Mouse (Mus musculus) heart, embryonic 11.5 days (tissue): ENCODE results near the gene Olfr15. TPM values are rescaled to one million over a fixed set of nuclear protein-coding genes. Genes with fewer than 3 reads are reported as not detected.
"Not testable (repeated sequence)": the region's sequence is repeated elsewhere in the genome, so short reads cannot be mapped to it uniquely, and the experiment has no call there.

ENCODE experiments used
- ATAC-seq: fragments of 200-750 bp; cut with Nextera tagmentation; replicated peaks from 2 replicates; pipeline ENCODE4 v1.8.0; 2017; ENCODE audit warnings: moderate library complexity; ENCODE audit not compliant: insufficient number of reproducible peaks, low FRiP score, low TSS enrichment
- H3K27ac ChIP-seq: fragments of 300-500 bp; sonication (generic); 2 replicates; pipeline ENCODE4 v1.5.1; 2014; ENCODE audit warnings: mild to moderate bottlenecking, low read depth, low read length
- H3K27me3 ChIP-seq: fragments of 300-500 bp; sonication (generic); 2 replicates; pipeline ENCODE4 v1.6.1; 2014; ENCODE audit warnings: mild to moderate bottlenecking, low read length, mixed read lengths; ENCODE audit not compliant: control insufficient read depth, insufficient read depth
- H3K36me3 ChIP-seq: fragments of 300-500 bp; sonication (generic); 2 replicates; pipeline ENCODE4 v1.6.1; 2014; ENCODE audit warnings: mild to moderate bottlenecking, low read length, moderate library complexity, mixed read lengths; ENCODE audit not compliant: control insufficient read depth, insufficient read depth
- H3K4me1 ChIP-seq: fragments of 300-500 bp; sonication (generic); 2 replicates; pipeline ENCODE4 v1.6.1; 2014; ENCODE audit warnings: low read length; ENCODE audit not compliant: control insufficient read depth, insufficient read depth
- H3K4me2 ChIP-seq: fragments of 300-500 bp; sonication (generic); 2 replicates; pipeline ENCODE4 v1.6.1; 2014; ENCODE audit warnings: mild to moderate bottlenecking, moderate library complexity
- H3K4me3 ChIP-seq: fragments of 300-500 bp; sonication (generic); 2 replicates; pipeline ENCODE4 v1.5.1; 2014; ENCODE audit warnings: low read depth, low read length
- H3K9ac ChIP-seq: fragments of 300-500 bp; sonication (generic); 2 replicates; pipeline ENCODE4 v1.6.1; 2014; ENCODE audit warnings: mild to moderate bottlenecking, low read depth, low read length, moderate library complexity
- H3K9me3 ChIP-seq: fragments of 300-500 bp; sonication (generic); replicated peaks from 2 replicates; pipeline ENCODE4 v1.6.1; 2016; ENCODE audit warnings: low read length; ENCODE audit not compliant: control insufficient read depth
- WGBS: fragments of 180-500 bp; shearing (Covaris S2); extraction: QIAGEN DNeasy Blood & Tissue Kit; methylation state at CpG from one replicate; pipeline ENCODE4 v1.1.7; 2014; ENCODE audit not compliant: insufficient replicate concordance; 5-methylcytosine and 5-hydroxymethylcytosine counted together
- polyA plus RNA-seq: library from polyadenylated mRNA; unstranded; fragments of >200 nt; fragmentation: Nextera tagmentation; extraction: Ambion mirVana; gene quantifications from 2 replicates; pipeline ENCODE4 v1.2.1, GENCODE M21; 2014

Gene Olfr15
- polyA plus RNA-seq, result not detected in 2 replicates

DNA sequence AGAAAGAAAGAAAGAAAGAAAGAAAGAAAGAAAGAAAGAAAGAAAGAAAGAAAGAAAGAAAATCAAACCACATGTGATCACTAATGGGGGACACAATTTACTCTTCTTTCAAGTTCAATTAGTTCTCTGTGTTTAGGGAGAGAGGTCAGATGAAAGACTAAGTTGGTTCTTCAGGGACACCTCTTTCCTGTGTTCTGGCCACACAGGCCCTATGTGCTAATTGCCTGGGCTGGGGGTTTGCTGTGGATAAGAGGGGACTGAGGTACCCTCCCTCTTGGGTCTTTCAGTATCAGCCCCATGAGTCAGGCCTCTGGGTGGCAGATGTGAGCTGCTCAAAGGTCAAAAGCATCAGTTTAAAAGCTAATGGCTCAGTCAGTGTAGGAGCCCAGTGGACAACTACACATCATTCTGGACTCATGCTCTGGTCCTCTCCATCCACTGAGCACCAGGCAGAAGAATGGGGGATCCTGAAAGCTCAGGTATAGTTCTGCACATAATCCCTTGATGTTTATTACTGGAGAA is at the start of gene Olfr15:
Gene Olfr15 (plus strand): TSS at position 291 of the 522 bp plus-strand sequence.
- H3K4me1 ChIP-seq, result no peaks in the 10 kb centered on the region
- H3K4me3 ChIP-seq, result no peak within 1 kb of the TSS
- H3K9ac ChIP-seq, result no peak within 1 kb of the TSS
- H3K9me3 ChIP-seq, result no peaks in the 10 kb centered on the region
- no peak within 1 kb of the TSS for H3K27ac ChIP-seq
- no peak for ATAC-seq
- H3K27me3 ChIP-seq, result no peaks in the 10 kb centered on the region
- no peak within 1 kb of the TSS for H3K4me2 ChIP-seq
- no peaks in the 10 kb centered on the region for H3K36me3 ChIP-seq

DNA sequence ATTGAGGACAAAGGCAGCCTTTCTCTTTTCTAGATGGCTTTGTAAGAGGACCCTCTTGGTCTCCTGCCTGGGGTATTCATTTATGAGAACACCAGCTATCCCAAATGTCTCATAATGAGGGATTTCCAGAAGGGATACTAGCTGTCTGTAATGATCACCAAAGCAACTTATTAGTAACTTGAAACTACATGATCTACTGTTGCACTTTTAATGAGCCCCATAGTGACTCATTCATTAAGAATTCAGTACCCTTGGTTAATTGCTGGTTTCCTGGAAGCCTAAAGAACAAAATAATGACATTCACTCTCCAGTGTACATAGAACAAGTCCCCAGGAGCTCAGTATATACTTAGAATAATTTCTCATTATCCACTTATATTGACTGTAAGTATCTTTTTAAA is 49.4 kb upstream of the Olfr15 start:
- Histone ChIP-seq H3K27ac (no peak overlapping the region), H3K27me3 (no peaks in the 10 kb centered on the region), H3K9me3 (no peaks in the 10 kb centered on the region), H3K4me3 (no peak overlapping the region), H3K4me1 (no peaks in the 10 kb centered on the region), H3K9ac (no peak overlapping the region), H3K4me2 (no peak overlapping the region), H3K36me3 (no peaks in the 10 kb centered on the region)
- no peak for ATAC-seq

DNA sequence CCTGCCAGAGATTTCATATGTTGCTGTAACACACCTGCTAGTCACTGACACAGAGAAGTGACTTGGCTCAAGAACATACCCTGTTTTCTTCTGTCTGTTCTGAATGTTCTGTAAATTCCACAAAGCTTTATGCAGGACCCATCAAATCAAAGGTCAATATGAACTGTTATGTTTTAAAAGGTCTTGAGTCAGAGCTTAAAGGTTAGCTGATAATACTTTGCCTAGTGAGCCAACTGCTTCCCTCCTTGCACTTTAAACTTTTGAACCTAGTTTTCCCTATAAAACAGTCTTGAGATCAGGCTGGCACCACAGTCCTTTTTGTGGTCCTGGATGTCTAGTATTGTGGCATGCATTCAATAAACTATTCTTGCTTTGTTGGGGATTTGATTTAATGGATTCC is 42.3 kb upstream of the Olfr15 start:
- Histone ChIP-seq H3K9ac (no peak overlapping the region), H3K27me3 (no peaks in the 10 kb centered on the region), H3K4me3 (no peak overlapping the region), H3K36me3 (no peaks in the 10 kb centered on the region), H3K9me3 (no peaks in the 10 kb centered on the region), H3K27ac (no peak overlapping the region), H3K4me1 (no peaks in the 10 kb centered on the region), H3K4me2 (no peak overlapping the region)
- ATAC-seq, result no peak

DNA sequence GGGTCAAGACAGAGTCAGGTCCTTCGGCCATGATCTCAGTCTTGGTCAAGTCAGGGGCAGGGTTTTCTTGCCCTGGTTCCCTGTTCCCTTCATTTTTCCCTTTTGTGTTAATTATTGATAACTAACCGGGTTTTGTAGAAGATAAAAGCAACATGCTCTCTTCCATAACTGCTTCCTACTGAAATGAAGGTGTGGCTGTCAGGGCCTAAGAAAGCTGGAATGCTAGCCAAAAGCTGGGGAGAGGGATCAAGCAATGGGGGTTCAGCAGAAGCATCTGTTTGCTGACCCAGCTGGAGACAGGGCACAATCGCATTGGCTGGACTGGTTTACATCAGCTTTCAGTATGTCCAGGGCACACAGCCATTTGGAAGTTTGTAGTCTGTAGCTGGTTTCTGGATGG is 22.5 kb upstream of the Olfr15 start:
- Histone ChIP-seq H3K9ac (no peak overlapping the region), H3K36me3 (no peaks in the 10 kb centered on the region), H3K27me3 (no peaks in the 10 kb centered on the region), H3K9me3 (no peaks in the 10 kb centered on the region), H3K4me1 (no peaks in the 10 kb centered on the region), H3K27ac (no peak overlapping the region), H3K4me3 (no peak overlapping the region), H3K4me2 (no peak overlapping the region)
- WGBS, result 69% methylated on average over 3 of the region's 3 CpGs
- no peak for ATAC-seq

DNA sequence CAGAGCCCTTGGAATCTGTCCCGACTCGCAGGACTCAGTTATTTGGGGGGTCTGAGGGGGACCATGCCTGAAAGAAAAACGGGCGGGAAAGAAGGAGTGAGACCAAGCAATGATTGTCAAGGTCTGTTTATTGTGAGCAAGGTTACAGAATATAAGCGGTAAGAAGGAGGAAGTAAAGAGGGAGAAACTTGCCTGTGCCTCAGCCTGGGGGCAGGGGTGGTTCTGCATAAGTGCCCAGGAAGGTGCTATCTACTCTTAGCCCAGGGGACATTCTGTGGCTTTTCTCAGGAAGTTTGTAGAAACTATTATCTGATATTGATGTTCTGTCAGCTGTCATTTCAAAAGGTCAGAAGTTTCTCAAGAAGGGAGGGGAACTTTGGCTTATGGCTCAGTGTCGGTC is 16.0 kb upstream of the Olfr15 start:
- not testable (repeated sequence) for H3K27me3 ChIP-seq, ATAC-seq, H3K36me3 ChIP-seq, H3K4me3 ChIP-seq, H3K4me1 ChIP-seq, H3K9ac ChIP-seq, H3K9me3 ChIP-seq, H3K4me2 ChIP-seq, H3K27ac ChIP-seq
- WGBS, result 86% methylated on average over 6 of the region's 6 CpGs

DNA sequence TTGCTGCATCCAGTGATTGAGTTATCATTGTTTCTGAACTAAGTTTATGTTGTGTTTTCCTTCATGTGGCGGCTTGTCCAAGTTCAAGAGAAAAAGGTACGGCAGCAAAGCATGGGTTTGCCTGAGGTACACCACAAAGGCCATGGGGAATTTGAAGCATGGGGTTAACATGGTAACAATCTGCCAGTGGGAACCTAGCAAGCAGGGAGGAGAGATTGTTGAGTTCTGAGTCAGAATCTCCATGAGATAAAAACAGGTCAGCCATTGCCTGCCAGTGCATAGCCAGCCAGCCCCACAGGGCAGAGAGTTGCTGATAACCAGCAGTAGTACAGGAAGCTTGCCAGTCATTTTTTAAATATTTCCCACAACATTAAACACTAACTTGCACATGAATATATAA is 10.5 kb upstream of the Olfr15 start:
- 69% methylated on average over 2 of the region's 2 CpGs for WGBS
- Histone ChIP-seq H3K9me3 (0 out of 2 replicates have a peak, but pooled peaks cover 3% of the 10 kb centered on the region), H3K4me1 (no peaks in the 10 kb centered on the region), H3K4me2 (no peak overlapping the region), H3K4me3 (no peak overlapping the region), H3K27ac (no peak overlapping the region), H3K36me3 (no peaks in the 10 kb centered on the region), H3K27me3 (no peaks in the 10 kb centered on the region), H3K9ac (no peak overlapping the region)
- no peak for ATAC-seq

DNA sequence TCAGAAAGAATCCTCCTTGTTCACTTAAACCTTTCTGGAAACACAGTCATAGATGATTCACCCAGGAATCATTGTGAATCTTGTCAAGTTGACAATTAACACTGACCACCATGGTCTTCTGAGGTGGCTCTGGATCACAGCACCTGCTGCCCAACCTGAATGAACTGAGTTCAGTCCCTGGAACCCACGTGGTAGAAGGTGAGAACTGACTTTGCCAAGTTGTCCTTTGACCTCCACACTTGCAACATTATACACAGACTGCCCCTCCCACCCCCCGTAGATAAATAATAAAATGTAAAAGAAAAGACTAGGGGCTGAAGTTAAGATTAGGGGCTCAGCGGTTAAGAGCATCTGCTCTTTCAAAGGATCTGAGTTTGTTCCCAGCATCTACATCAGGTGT is 2.7 kb upstream of the Olfr15 start:
- Histone ChIP-seq H3K27ac (no peak overlapping the region), H3K4me1 (no peaks in the 10 kb centered on the region), H3K4me3 (no peak overlapping the region), H3K4me2 (no peak overlapping the region), H3K36me3 (no peaks in the 10 kb centered on the region), H3K9me3 (no peaks in the 10 kb centered on the region), H3K9ac (no peak overlapping the region), H3K27me3 (no peaks in the 10 kb centered on the region)
- ATAC-seq, result no peak
- 50% methylated on average over 3 of the region's 3 CpGs for WGBS

DNA sequence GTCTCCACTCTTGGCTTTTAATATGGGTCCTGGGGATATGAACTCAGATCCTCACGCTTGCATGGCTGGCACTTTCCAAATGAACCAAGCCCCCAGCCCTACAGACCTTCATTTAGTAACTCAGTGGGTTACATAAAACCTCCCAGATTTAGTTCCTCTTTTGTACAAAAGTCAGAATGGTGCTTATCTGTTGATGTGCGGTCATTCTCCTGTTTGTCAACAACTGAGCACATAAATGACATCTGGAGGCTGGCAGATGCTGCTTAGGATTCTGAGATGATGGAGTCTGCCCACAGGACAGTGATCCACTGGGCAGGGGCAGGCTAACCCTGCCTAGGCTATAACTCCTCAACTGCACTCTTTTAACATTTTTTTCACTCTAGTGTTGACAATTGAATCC is 951 bp upstream of the Olfr15 start:
- Histone ChIP-seq H3K9me3 (no peaks in the 10 kb centered on the region), H3K4me1 (no peaks in the 10 kb centered on the region), H3K4me2 (no peak overlapping the region), H3K36me3 (no peaks in the 10 kb centered on the region), H3K9ac (no peak overlapping the region), H3K4me3 (no peak overlapping the region), H3K27ac (no peak overlapping the region), H3K27me3 (no peaks in the 10 kb centered on the region)
- WGBS, result 79% methylated on average over 2 of the region's 2 CpGs
- no peak for ATAC-seq

DNA sequence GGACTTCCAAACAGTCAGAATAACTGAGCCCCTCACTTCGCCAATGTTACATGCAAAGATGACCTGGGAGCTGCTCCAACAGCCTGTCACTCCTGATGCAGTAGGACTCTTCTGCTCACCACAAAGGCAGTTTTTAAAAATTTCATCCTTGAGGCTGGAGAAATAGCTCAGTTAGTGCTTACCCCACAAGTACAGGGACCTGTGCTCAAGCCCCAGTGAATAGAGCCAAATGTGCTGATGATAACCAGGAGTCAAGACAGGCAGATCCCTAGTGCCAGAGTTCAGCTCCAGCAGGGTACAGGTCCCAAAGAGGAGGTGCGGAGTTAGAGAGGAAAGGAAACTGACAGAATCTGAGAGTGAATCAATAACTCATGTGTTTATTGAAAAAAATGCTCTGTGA is 4.8 kb downstream of the Olfr15 start:
- Histone ChIP-seq H3K4me1 (no peaks in the 10 kb centered on the region), H3K9ac (no peak overlapping the region), H3K9me3 (no peaks in the 10 kb centered on the region), H3K4me2 (no peak overlapping the region), H3K27ac (no peak overlapping the region), H3K27me3 (no peaks in the 10 kb centered on the region), H3K36me3 (no peaks in the 10 kb centered on the region), H3K4me3 (no peak overlapping the region)
- no peak for ATAC-seq
- WGBS, result 79% methylated on average over 2 of the region's 2 CpGs
